Mouse (Mus musculus): ENCODE measurements around the gene Dnajc5. TPM values are rescaled to one million over a fixed set of nuclear protein-coding genes. Genes with fewer than 3 reads are reported as not detected.

Gene Dnajc5
- polyA plus RNA-seq, 1 experiment from 2014 or later, result 198 TPM

DNA sequence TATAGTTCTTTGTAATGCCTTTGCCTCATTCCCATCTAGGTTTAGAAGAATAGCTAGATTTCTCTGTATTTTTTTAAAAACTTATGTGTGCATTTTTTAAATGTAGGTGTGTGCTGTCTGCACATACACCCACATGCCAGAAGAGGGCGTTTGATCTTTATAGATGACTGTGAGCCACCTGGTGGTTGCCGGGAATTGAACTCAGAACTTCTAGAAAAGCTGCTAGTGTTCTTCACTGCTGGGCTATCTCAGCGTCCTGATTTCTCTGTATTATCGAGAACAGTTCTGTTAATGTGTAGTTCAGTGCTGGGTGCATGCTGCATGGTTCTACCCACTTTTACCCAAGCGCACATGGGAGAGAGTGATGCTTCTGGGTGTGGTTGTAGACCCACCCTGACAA lies 2.5 kb downstream of the Dnajc5 start:
- no peak overlapping the region for H3K4me2 ChIP-seq (replicated peaks)
- H3K4me3 ChIP-seq (replicated peaks), result no peak overlapping the region
- ATAC-seq, result no peak
- no peak overlapping the region for H3K9ac ChIP-seq (replicated peaks)
- H3K9me3 ChIP-seq, result no peaks in the 10 kb centered on the region
- H3K4me1 ChIP-seq (replicated peaks), result peaks cover 41% of the 10 kb centered on the region
- WGBS, result 71% methylated on average over 5 of the region's 5 CpGs
- peaks cover 3% of the 10 kb centered on the region; the same call in 1 of the 2 replicates for H3K36me3 ChIP-seq
- H3K27ac ChIP-seq, result no peak overlapping the region
- H3K27me3 ChIP-seq, result no peaks in the 10 kb centered on the region

DNA sequence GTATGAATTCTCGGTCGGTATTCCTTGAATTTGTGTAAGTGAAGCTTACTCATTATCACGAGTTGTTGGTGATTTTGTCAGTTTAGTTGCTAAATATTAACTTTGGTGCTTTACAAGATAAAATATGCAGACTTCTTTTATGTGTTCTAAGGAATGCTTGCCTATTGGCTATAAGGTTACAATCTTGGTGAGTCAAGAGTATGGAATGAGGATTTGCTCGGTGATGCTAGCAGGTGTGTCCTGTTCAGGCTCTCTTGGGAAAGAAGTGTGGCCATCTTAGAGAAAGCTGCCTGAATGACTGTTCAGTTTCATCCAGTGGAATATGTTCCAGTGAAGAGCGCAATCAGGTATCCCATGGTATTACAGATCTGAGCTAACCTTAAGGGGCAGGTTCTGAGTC lies 5.2 kb downstream of the Dnajc5 start:
- 95% methylated on average over 5 of the region's 5 CpGs for WGBS
- H3K9me3 ChIP-seq, result no peaks in the 10 kb centered on the region
- no peak overlapping the region for H3K9ac ChIP-seq (replicated peaks)
- H3K27me3 ChIP-seq, result no peaks in the 10 kb centered on the region
- H3K4me1 ChIP-seq (replicated peaks), result peaks cover 26% of the 10 kb centered on the region
- H3K27ac ChIP-seq, result no peak overlapping the region
- no peak overlapping the region for H3K4me3 ChIP-seq (replicated peaks)
- peaks cover 21% of the 10 kb centered on the region; the same call in 1 of the 2 replicates for H3K36me3 ChIP-seq
- no peak for ATAC-seq
- H3K4me2 ChIP-seq (replicated peaks), result no peak overlapping the region

DNA sequence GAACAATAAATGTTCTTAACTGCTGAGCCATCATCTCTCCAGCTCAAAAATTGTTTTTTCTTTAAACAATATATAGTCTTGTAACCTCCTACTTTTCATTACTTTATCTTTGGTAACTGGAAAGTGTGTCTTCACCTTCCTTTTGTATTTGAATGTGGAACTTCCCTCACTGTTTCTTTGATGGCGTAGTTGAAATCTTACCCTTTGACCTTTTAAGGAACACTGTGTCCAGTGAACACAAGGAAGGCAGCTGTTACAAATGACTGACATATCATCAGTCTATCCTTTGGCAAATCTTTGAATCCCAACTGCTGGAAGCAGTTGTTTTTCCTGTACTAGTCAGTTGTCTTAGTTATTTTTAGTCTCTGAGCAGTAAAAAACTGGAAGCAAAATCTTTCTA lies 8.8 kb downstream of the Dnajc5 start:
- no peak for ATAC-seq
- Histone ChIP-seq H3K9me3 (0 out of 2 replicates have a peak, but pooled peaks cover 6% of the 10 kb centered on the region), H3K27me3 (no peaks in the 10 kb centered on the region), H3K4me1 (replicated peaks) (peaks cover 4% of the 10 kb centered on the region; the same call in 1 of the 2 replicates), H3K27ac (no peak overlapping the region), H3K4me2 (replicated peaks) (no peak overlapping the region), H3K36me3 (peaks cover 43% of the 10 kb centered on the region), H3K4me3 (replicated peaks) (no peak overlapping the region), H3K9ac (replicated peaks) (no peak overlapping the region)
- WGBS, result 91% methylated on average over 1 of the region's 1 CpGs

DNA sequence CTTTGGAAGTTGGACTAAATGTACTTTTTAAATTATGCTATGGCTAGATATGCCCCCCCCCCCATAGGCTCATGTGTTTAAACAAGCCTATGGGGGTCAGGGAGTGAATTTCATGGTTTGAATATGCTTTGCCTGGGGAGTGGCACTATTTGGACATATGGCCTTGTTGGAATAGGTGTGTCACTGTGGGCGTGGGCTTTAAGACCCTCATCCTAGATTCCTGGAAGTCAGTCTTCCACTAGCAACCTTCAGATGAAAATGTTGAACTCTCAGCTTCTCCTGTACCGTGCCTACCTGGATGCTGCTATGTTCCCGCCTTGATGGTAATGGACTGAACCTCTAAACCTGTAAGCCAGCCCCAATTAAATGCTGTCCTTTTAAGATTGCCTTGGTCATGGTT lies 12.3 kb downstream of the Dnajc5 start:
- H3K27me3 ChIP-seq, result no peaks in the 10 kb centered on the region
- H3K9me3 ChIP-seq, result 0 out of 2 replicates have a peak, but pooled peaks cover 6% of the 10 kb centered on the region
- peaks cover 2% of the 10 kb centered on the region for H3K4me1 ChIP-seq (replicated peaks)
- H3K4me2 ChIP-seq (replicated peaks), result no peak overlapping the region
- H3K27ac ChIP-seq, result no peak overlapping the region
- peaks cover 42% of the 10 kb centered on the region for H3K36me3 ChIP-seq
- WGBS, result 99% methylated on average over 3 of the region's 3 CpGs
- ATAC-seq, result no peak
- no peak overlapping the region for H3K9ac ChIP-seq (replicated peaks)
- no peak overlapping the region for H3K4me3 ChIP-seq (replicated peaks)

DNA sequence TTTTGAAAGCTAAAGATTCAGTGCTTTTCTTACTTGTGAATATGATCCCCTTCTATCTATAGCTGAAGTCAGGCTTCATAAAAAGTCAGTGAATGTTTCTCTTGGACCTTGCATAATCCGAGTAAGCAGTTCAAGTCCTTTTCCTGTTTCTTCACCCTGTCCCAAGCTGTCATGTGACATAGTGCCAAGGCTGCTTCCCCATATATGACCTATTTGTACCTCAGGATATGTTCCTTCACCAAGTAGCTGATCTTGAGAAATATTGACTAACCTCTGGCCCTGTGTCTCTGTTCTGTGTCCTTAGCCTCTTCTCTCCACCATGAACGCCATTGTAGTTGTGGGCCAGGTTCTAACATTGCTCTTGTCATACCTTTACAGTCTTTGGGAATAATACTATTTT lies 16.1 kb downstream of the Dnajc5 start:
- ATAC-seq, result no peak
- Histone ChIP-seq H3K9me3 (0 out of 2 replicates have a peak, but pooled peaks cover 6% of the 10 kb centered on the region), H3K4me3 (replicated peaks) (no peak overlapping the region), H3K27me3 (no peaks in the 10 kb centered on the region), H3K4me2 (replicated peaks) (no peak overlapping the region), H3K4me1 (replicated peaks) (peaks cover 9% of the 10 kb centered on the region), H3K27ac (no peak overlapping the region), H3K36me3 (peaks cover 15% of the 10 kb centered on the region), H3K9ac (replicated peaks) (no peak overlapping the region)
- WGBS, result 96% methylated on average over 2 of the region's 2 CpGs

DNA sequence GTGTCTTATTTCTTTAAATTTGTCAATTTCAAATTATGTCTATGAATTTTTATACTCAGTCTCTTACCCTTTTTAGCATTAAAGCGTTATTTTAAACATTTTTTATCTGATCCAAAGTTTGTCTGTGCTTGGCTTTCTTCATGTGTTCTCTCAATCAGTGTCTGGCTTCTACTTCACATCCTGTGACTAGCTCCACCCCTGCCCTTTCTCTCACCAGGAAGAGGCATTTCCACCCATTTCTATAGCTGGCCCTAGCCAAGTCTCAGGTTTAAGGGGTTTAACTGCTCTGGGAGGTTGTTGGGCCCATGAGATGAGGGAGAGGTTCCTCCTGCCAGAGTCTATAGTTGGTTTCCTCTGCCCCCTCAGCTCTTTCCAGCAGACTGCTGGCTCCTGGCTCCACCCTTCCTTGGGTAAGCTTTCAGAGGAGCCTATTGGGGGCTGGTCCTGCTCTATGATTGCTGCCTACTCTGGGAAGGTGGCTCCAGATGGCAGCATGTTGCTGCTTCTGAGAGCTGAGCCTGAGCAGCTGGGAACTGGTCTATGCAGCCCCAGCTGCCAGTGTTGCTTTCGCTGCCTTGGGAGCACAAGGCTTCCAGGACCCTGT lies 17.3 kb downstream of the Dnajc5 start:
- WGBS, result 88% methylated on average over 2 of the region's 2 CpGs
- Histone ChIP-seq H3K9ac (replicated peaks) (peak overlapping the region; percentile 28; the same call in 1 of the 2 replicates), H3K27ac (peak overlapping the region; percentile 65), H3K4me1 (replicated peaks) (peaks cover 9% of the 10 kb centered on the region), H3K9me3 (no peaks in the 10 kb centered on the region), H3K27me3 (no peaks in the 10 kb centered on the region), H3K4me3 (replicated peaks) (no peak overlapping the region), H3K36me3 (peaks cover 3% of the 10 kb centered on the region; the same call in 1 of the 2 replicates), H3K4me2 (replicated peaks) (no peak overlapping the region)
- ATAC-seq, result peak; percentile 77

DNA sequence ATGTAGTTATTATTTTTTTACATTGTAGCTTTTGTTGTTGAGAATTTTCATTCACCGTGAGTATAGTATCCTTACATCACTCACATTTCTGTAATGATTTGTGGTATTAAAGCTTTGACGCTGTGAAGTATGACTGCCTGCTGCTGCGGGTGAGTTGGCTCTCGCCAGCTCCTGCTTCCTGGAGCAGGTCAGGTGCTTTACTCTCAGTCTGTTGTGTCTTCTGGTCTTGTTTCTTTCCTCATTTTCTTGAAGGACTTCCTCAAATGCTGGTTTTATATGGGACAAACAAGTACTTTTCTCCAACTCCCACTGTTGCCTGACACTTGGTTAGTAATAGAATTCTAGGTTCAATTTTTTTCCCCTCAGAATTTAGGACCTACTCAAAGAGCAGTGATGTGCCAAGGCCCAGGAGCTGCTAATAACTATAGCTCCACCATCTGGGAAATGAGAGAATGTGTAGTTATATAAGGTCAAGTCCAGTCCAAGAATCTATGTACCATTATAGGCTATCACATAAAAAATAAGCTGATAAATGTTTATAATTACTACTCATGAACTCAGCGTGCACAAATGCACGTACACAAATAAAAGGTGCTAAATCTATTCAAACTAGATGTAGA lies 21.6 kb downstream of the Dnajc5 start:
- Histone ChIP-seq H3K9me3 (no peaks in the 10 kb centered on the region), H3K36me3 (peaks cover 11% of the 10 kb centered on the region), H3K4me1 (replicated peaks) (peaks cover 9% of the 10 kb centered on the region), H3K27me3 (no peaks in the 10 kb centered on the region), H3K27ac (no peak overlapping the region), H3K4me2 (replicated peaks) (no peak overlapping the region), H3K9ac (replicated peaks) (no peak overlapping the region), H3K4me3 (replicated peaks) (no peak overlapping the region)
- WGBS, result 95% methylated on average over 6 of the region's 6 CpGs
- ATAC-seq, result no peak

DNA sequence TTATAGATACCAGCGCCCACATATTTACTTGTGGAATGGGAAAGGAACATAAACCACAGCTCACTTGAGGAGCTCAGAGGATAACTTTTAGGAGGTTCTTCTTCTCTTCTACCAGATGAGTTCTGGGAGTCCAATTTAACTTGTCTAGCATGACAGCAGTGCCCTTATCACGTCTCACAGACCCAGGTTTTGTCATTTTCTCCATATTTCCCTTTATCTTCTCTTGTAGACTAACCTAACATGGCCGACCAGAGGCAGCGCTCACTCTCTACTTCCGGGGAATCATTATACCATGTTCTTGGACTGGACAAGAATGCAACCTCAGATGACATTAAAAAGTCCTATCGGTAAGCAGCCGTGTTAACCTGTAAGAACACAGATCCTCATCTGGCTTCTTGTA lies 25.9 kb downstream of the Dnajc5 start:
- H3K36me3 ChIP-seq, result peaks cover 54% of the 10 kb centered on the region
- H3K27ac ChIP-seq, result no peak overlapping the region
- no peak overlapping the region for H3K9ac ChIP-seq (replicated peaks)
- WGBS, result 95% methylated on average over 7 of the region's 7 CpGs
- ATAC-seq, result no peak
- H3K9me3 ChIP-seq, result no peaks in the 10 kb centered on the region
- no peaks in the 10 kb centered on the region for H3K4me1 ChIP-seq (replicated peaks)
- H3K4me3 ChIP-seq (replicated peaks), result no peak overlapping the region
- no peaks in the 10 kb centered on the region for H3K27me3 ChIP-seq
- no peak overlapping the region for H3K4me2 ChIP-seq (replicated peaks)

DNA sequence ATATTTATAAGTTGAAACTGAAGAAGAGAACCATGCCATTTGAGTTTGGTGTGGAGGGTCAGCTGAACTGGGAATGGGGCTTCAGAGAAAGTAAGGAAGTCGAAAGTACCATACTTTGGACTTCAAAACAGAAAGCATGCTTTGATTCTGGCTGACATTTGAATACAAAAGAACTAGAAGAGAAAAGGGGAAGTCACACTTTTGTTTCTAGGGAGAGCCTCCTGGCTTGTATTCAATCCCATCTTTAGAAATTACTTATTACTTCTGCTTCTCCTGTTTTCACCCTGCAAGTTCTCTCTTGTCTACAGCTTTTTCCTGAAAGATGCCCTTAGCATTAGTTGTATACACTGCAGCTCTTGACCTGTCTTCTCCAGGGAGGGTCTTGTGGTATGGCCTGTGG lies 27.9 kb downstream of the Dnajc5 start:
- 79% methylated on average over 1 of the region's 1 CpGs for WGBS
- Histone ChIP-seq H3K9me3 (no peaks in the 10 kb centered on the region), H3K4me1 (replicated peaks) (no peaks in the 10 kb centered on the region), H3K27me3 (no peaks in the 10 kb centered on the region), H3K9ac (replicated peaks) (no peak overlapping the region), H3K4me3 (replicated peaks) (no peak overlapping the region), H3K4me2 (replicated peaks) (no peak overlapping the region), H3K27ac (no peak overlapping the region), H3K36me3 (peaks cover 74% of the 10 kb centered on the region)
- ATAC-seq, result no peak

DNA sequence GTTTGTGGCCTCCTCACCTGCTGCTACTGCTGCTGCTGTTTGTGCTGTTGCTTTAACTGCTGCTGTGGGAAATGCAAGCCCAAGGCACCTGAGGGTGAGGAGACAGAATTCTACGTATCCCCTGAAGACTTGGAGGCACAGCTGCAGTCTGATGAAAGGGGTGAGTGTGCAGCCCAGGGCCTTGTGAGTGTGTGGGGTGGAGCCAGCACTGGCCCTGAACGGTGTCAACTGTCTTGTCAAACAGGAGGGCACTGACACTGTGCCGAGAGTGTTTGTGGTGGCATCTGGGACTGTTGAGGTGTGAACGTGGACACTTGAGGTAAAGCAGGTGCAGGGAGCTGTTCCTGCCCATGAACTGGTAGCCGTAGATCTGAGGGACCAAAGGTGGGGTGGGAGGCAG lies 28.4 kb downstream of the Dnajc5 start:
- WGBS, result 95% methylated on average over 5 of the region's 5 CpGs
- no peaks in the 10 kb centered on the region for H3K4me1 ChIP-seq (replicated peaks)
- H3K4me2 ChIP-seq (replicated peaks), result no peak overlapping the region
- peaks cover 78% of the 10 kb centered on the region for H3K36me3 ChIP-seq
- H3K27ac ChIP-seq, result no peak overlapping the region
- H3K4me3 ChIP-seq (replicated peaks), result no peak overlapping the region
- H3K27me3 ChIP-seq, result no peaks in the 10 kb centered on the region
- H3K9ac ChIP-seq (replicated peaks), result no peak overlapping the region
- H3K9me3 ChIP-seq, result no peaks in the 10 kb centered on the region
- no peak for ATAC-seq

DNA sequence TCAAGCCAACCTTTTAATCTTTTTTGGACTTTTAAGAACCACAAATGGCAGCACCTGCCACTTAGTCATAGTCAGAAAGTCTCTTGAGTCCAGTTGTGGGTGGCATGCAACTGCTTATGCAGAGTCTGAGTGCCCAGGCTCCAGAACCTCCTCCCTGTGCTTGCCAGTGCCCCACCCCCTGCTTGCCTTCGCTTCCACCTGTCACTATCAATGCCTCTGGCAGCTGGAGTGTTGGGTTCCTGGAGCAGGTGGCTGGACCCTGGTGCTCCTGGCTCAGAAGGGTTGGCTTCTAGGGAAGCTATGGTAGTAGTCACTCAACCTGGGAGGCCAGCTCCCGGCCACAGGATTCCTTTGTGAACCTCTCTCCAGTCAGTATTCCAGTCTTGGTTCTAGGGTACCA lies 29.9 kb downstream of the Dnajc5 start:
- 92% methylated on average over 2 of the region's 2 CpGs for WGBS

DNA sequence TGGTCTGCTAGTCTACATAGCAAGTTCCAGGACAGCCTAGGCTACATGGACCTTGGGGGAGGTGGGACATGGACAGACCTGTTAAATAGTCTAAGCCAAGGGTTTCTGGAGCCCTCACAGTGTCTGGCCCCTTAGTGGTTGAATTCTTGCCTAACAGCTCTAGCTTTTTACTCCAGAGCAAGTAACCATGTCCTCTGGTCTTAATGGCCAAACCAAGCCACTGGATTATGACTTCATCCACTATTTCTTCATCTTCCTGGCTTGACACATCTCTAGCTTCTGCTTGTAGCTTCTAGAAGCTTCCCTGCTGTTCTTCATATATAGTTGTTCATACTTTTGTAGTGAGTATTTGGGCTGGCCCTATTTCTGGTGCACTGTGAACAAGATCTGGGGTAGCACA lies 33.5 kb downstream of the Dnajc5 start:
- Histone ChIP-seq H3K9ac (replicated peaks) (no peak overlapping the region), H3K36me3 (peaks cover 54% of the 10 kb centered on the region)
- ATAC-seq, result no peak

More for the DNA sequence above, 29.9 kb downstream of the Dnajc5 start:
- no peak overlapping the region for H3K27ac ChIP-seq
- peaks cover 84% of the 10 kb centered on the region for H3K36me3 ChIP-seq
- no peak overlapping the region for H3K9ac ChIP-seq (replicated peaks)
- no peaks in the 10 kb centered on the region for H3K4me1 ChIP-seq (replicated peaks)
- no peak overlapping the region for H3K4me2 ChIP-seq (replicated peaks)
- no peaks in the 10 kb centered on the region for H3K9me3 ChIP-seq
- H3K4me3 ChIP-seq (replicated peaks), result no peak overlapping the region
- no peak for ATAC-seq
- H3K27me3 ChIP-seq, result no peaks in the 10 kb centered on the region

DNA sequence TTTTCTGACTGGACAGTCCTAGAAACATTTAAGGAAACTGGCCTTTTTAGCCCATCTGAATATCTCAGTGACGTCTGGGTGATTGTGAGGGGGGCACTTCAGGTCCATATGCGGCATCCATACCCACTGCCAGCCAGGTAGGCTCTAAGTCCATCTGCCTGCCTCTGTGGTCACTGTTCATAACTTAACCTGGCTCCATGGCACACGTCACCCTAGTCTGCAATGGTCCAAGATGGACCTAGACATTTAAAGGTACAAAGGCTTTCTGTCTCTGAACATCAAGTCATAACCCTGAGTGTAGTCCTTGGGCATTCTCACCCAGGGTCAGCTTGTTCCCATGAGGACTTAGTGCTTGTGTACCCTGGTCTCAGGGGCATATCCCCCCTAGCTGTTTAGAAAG lies 47.1 kb downstream of the Dnajc5 start:
- Histone ChIP-seq H3K27me3 (no peaks in the 10 kb centered on the region), H3K27ac (no peak overlapping the region), H3K4me3 (replicated peaks) (no peak overlapping the region), H3K9me3 (0 out of 2 replicates have a peak, but pooled peaks cover 6% of the 10 kb centered on the region), H3K9ac (replicated peaks) (no peak overlapping the region), H3K4me1 (replicated peaks) (no peaks in the 10 kb centered on the region), H3K36me3 (peaks cover 14% of the 10 kb centered on the region), H3K4me2 (replicated peaks) (no peak overlapping the region)
- 85% methylated on average over 3 of the region's 3 CpGs for WGBS
- ATAC-seq, result no peak

More for the DNA sequence above, 33.5 kb downstream of the Dnajc5 start:
- Histone ChIP-seq H3K4me1 (replicated peaks) (no peaks in the 10 kb centered on the region), H3K27me3 (no peaks in the 10 kb centered on the region), H3K4me2 (replicated peaks) (no peak overlapping the region), H3K27ac (no peak overlapping the region), H3K9me3 (no peaks in the 10 kb centered on the region), H3K4me3 (replicated peaks) (no peak overlapping the region)

Data from midbrain, embryonic 13.5 days (tissue).